Mouse (Mus musculus): ENCODE measurements around the gene Son.

DNA sequence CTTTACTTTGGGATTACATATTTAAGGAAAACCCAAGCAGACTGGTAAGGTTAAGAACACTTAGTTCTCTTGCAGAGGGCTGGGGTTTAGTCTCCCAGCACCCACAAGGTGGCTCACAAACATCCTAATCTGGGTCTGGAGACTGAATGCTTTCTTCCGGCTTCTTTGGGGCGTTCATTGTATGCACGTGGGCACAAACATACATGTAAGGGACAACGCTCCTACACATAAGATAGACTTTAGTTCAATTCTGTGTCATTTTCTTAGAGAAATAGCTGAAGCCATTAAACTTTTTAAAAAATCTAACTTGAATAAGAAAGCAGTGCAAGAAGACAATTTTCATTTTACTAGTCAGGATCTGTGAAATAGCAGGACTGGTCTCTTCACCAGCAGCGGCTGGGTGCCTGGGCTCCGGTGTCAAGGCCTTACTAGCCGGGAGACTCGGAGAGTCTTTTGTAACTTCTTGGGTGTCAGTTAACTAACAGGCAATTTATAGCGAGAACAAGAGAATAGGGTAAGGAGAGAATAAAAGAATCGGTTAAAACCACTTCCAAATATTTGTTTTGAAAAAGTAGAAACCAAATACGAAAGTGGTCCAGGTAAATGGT, 1.2 kb upstream of the Son start:
- TF ChIP-seq RCOR1 (IDR thresholded peaks at IDR 0.05; ENCODE audit: low read depth, low read length) (no peak), MAFK (IDR thresholded peaks at IDR 0.05; ENCODE audit: borderline replicate concordance, low read depth, low read length) (no peak), EP300 (IDR thresholded peaks at IDR 0.05; ENCODE audit: low read depth in 1 of 2, low read length in 2 of 2) (no peak), USF2 (IDR thresholded peaks at IDR 0.05; ENCODE audit: borderline replicate concordance in 1 of 2, insufficient read depth in 1 of 2, low read depth in 1 of 2, low read length in 2 of 2) (no peak), POLR2A (IDR thresholded peaks at IDR 0.05; ENCODE audit: control insufficient read depth in 1 of 2, insufficient read depth in 1 of 2, low read depth in 1 of 2, low read length in 2 of 2, poor library complexity in 1 of 2) (no peak), BHLHE40 (IDR thresholded peaks at IDR 0.05; ENCODE audit: borderline replicate concordance, low read depth, low read length) (peak; percentile 12; the same call in 1 of the 2 replicates), CTCF (IDR thresholded peaks at IDR 0.05 in 2 of 3, conservative IDR thresholded peaks at IDR 0.05 in 1 of 3; ENCODE audit: control insufficient read depth in 1 of 3, insufficient read depth in 1 of 3, low read depth in 2 of 3, low read length in 3 of 3, poor library complexity in 1 of 3, severe bottlenecking in 1 of 3) (peak in 2 of 3 experiments; percentile 4 to 42; a peak in 3 of 6 replicates), NRF1 (IDR thresholded peaks at IDR 0.05; ENCODE audit: insufficient read depth, low read depth, low read length, poor library complexity, severe bottlenecking) (no peak), CHD2 (IDR thresholded peaks at IDR 0.05; ENCODE audit: low read length) (no peak), E2F4 (IDR thresholded peaks at IDR 0.05; ENCODE audit: borderline replicate concordance, low read depth, low read length) (no peak), ZC3H11A (IDR thresholded peaks at IDR 0.05; ENCODE audit: low read depth, low read length) (no peak), RAD21 (IDR thresholded peaks at IDR 0.05; ENCODE audit: low read depth, low read length) (no peak)

Measured in MEL (cell line).